Mouse (Mus musculus): ENCODE results near the gene Ankrd33b. TPM values are rescaled to one million over a fixed set of nuclear protein-coding genes. Genes with fewer than 3 reads are reported as not detected.

Ankrd33b gene
- 1.7 and 2.1 TPM in 2 replicates for polyA plus RNA-seq (2016; fragmentation: Nextera tagmentation; extraction: Ambion mirVana)

- ATAC-seq (ENCODE audit: insufficient number of reproducible peaks, low FRiP score), result peak; percentile 62
- Histone ChIP-seq H3K9ac (peak within 1 kb of the TSS; percentile 77), H3K36me3 (no peaks in the 10 kb centered on the region), H3K4me2 (peak within 1 kb of the TSS; percentile 100), H3K27me3 (replicated peaks) (peaks cover 38% of the 10 kb centered on the region), H3K9me3 (replicated peaks) (0 out of 2 replicates have a peak, but pooled peaks cover 4% of the 10 kb centered on the region), H3K4me1 (replicated peaks) (peaks cover 28% of the 10 kb centered on the region), H3K27ac (ENCODE audit: poor library complexity, severe bottlenecking) (no peak within 1 kb of the TSS), H3K4me3 (peak within 1 kb of the TSS; percentile 80)
- WGBS, result under 1% methylated on average over 49 of the region's 49 CpGs
Measured at GRCm38 (mm10) chr15:31367481-31368200, at the start of gene Ankrd33b. Gene Ankrd33b, minus strand, starts transcription at chr15:31367726.

DNA sequence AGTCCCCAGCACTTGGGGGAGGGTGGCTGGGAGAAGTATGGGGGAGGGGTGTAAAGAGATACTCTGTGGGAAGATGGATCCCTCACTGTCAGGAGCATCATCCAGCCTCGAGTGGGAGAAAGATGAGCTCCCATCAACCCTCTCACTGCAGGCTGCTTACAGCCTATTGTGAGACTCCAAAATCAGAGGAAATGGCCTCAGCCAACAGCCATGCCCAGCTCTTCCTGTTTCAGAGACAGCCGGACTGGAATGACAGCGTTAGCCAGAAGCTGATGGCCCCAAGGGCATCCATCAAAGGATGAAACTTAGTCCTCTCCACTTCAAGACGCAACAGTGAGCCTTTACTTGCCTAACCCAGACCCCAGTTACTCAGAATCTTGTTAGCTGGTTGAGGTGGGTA lies 47.7 kb upstream of the Ankrd33b start:
- ATAC-seq (ENCODE audit: insufficient number of reproducible peaks, low FRiP score), result no peak
- peaks cover 25% of the 10 kb centered on the region for H3K4me1 ChIP-seq (replicated peaks)

DNA sequence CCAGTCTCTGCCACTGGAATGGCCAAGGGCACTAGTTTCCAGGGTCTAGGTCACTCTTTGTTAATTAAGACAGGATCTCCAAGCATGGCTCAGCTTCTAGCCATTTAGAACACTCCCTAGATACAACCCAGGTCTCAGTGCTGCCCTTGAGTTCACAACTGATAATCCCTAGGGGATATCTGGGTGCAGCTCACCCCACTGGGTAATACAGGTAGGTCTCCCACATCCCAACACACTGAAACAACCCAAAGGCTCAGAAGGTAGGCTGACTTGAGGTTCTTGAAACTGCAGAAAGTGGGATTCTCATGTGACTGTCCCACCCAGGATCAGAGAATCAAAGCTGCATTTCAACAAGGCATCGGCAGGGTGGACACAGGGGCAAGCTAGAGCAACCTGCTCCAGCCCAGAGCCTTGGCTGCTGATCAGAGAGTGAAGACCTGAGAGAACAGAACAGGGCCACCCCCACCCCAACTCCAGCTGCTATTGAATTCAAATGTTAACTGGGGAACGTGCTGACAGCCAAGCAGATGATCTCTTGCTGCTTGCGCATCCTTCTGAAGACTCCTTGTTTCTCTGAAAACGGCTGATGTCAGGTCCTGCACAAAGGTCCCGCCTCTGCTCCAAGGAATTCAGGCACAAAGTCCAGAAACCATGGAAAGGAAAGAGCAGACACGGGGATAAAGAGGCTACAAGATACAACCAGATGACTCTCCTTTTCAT lies 46.8 kb upstream of the Ankrd33b start:
- H3K27me3 ChIP-seq (replicated peaks), result no peaks in the 10 kb centered on the region
- no peak overlapping the region for H3K4me2 ChIP-seq
- no peak for ATAC-seq (ENCODE audit: insufficient number of reproducible peaks, low FRiP score)
- no peak overlapping the region for H3K4me3 ChIP-seq
- H3K9ac ChIP-seq, result no peak overlapping the region
- peaks cover 25% of the 10 kb centered on the region for H3K4me1 ChIP-seq (replicated peaks)
- H3K9me3 ChIP-seq (replicated peaks), result no peaks in the 10 kb centered on the region; the same call in 1 of the 2 replicates
- no peak overlapping the region for H3K27ac ChIP-seq (ENCODE audit: poor library complexity, severe bottlenecking)
- WGBS, result 45% methylated on average over 6 of the region's 6 CpGs
- no peaks in the 10 kb centered on the region for H3K36me3 ChIP-seq

More for the DNA sequence above, 47.7 kb upstream of the Ankrd33b start:
- H3K9ac ChIP-seq, result no peak overlapping the region
- H3K9me3 ChIP-seq (replicated peaks), result no peaks in the 10 kb centered on the region; the same call in 1 of the 2 replicates
- H3K4me3 ChIP-seq, result no peak overlapping the region
- H3K4me2 ChIP-seq, result no peak overlapping the region
- 43% methylated on average over 4 of the region's 4 CpGs for WGBS
- no peak overlapping the region for H3K27ac ChIP-seq (ENCODE audit: poor library complexity, severe bottlenecking)
- no peaks in the 10 kb centered on the region for H3K36me3 ChIP-seq
- H3K27me3 ChIP-seq (replicated peaks), result no peaks in the 10 kb centered on the region

DNA sequence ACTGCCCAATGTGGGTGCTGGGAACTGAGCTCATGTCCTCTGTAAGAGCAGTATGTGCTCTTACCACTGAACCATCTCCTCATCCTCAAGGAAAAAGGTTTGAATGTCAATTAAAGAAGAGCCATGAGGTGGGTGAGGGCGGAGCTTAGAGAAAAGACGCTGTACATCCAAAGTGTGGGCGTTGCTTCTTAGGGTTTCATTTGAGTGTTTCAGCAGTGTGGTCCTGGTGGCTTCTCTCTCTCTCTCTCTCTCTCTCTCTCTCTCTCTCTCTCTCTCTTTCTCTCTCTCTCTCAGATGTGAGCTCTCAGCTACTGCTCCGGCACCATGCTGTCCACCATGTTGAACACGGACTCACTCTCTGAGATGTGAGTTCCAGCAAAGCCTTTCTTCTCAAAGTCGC lies 46.1 kb upstream of the Ankrd33b start:
- ATAC-seq (ENCODE audit: insufficient number of reproducible peaks, low FRiP score), result no peak
- H3K4me3 ChIP-seq, result no peak overlapping the region
- H3K4me1 ChIP-seq (replicated peaks), result peaks cover 23% of the 10 kb centered on the region
- no peak overlapping the region for H3K9ac ChIP-seq
- H3K27me3 ChIP-seq (replicated peaks), result no peaks in the 10 kb centered on the region
- H3K9me3 ChIP-seq (replicated peaks), result no peaks in the 10 kb centered on the region; the same call in 1 of the 2 replicates
- H3K4me2 ChIP-seq, result no peak overlapping the region
- WGBS, result 84% methylated on average over 6 of the region's 6 CpGs
- H3K36me3 ChIP-seq, result no peaks in the 10 kb centered on the region
- no peak overlapping the region for H3K27ac ChIP-seq (ENCODE audit: poor library complexity, severe bottlenecking)

- Histone ChIP-seq H3K9ac (no peak overlapping the region), H3K36me3 (no peaks in the 10 kb centered on the region), H3K27me3 (replicated peaks) (no peaks in the 10 kb centered on the region), H3K4me2 (no peak overlapping the region), H3K9me3 (replicated peaks) (no peaks in the 10 kb centered on the region; the same call in 1 of the 2 replicates), H3K4me1 (replicated peaks) (peaks cover 16% of the 10 kb centered on the region), H3K27ac (ENCODE audit: poor library complexity, severe bottlenecking) (no peak overlapping the region), H3K4me3 (no peak overlapping the region)
- ATAC-seq (ENCODE audit: insufficient number of reproducible peaks, low FRiP score), result 0 out of 2 replicates have a peak, but pooled peaks have one; percentile 31
- 50% methylated on average over 3 of the region's 3 CpGs for WGBS
Measured at GRCm38 (mm10) chr15:31412933-31413332, 45.4 kb upstream of the Ankrd33b start.

DNA sequence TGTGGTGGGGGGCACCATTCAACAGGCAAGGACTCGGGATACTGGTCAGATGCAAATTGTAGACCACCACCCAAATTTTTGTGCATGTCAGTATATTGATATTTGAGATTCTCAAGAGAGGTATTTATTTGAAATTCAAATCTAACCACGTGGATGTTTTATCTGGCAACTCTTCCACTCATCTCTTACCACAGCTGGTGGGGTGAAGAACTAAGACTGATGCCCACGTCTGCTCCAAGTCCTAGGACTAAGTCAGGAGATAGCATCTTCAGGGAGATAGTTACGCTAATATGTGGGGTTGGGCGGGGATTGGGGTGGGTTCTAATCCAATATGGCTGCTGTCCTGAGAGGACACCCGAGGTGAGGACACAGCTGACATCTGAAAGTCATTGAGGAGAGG lies 44.9 kb upstream of the Ankrd33b start:
- H3K4me1 ChIP-seq (replicated peaks), result peaks cover 11% of the 10 kb centered on the region
- H3K9me3 ChIP-seq (replicated peaks), result no peaks in the 10 kb centered on the region; the same call in 1 of the 2 replicates
- H3K27me3 ChIP-seq (replicated peaks), result no peaks in the 10 kb centered on the region
- no peak for ATAC-seq (ENCODE audit: insufficient number of reproducible peaks, low FRiP score)
- WGBS, result 78% methylated on average over 6 of the region's 6 CpGs
- H3K4me2 ChIP-seq, result no peak overlapping the region
- H3K27ac ChIP-seq (ENCODE audit: poor library complexity, severe bottlenecking), result no peak overlapping the region
- no peak overlapping the region for H3K9ac ChIP-seq
- no peak overlapping the region for H3K4me3 ChIP-seq
- H3K36me3 ChIP-seq, result no peaks in the 10 kb centered on the region

DNA sequence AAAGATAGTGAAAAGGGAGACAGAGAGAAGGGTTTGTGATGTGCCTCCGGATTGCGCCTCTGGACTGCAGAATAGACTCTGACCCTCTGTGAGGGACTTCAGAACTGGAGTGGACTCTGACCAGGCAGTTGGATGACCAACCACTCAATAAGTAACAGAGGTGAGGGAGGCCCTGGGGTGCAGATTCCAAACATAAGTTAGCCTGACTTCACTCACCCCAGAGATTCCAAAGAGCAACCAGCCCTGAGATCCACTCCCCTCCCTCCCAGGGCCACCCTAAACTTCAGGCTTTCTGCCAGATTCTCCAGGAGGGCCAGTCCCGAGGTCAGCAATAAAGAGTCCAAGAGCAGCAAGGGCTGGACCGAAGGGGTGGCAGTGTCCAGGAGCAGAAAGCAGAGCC lies 40.0 kb upstream of the Ankrd33b start:
- Histone ChIP-seq H3K27me3 (replicated peaks) (no peaks in the 10 kb centered on the region), H3K9me3 (replicated peaks) (no peaks in the 10 kb centered on the region), H3K36me3 (no peaks in the 10 kb centered on the region), H3K4me1 (replicated peaks) (peaks cover 5% of the 10 kb centered on the region; the same call in 1 of the 2 replicates), H3K9ac (no peak overlapping the region), H3K4me3 (no peak overlapping the region), H3K4me2 (no peak overlapping the region), H3K27ac (ENCODE audit: poor library complexity, severe bottlenecking) (no peak overlapping the region)
- 69% methylated on average over 4 of the region's 4 CpGs for WGBS
- no peak for ATAC-seq (ENCODE audit: insufficient number of reproducible peaks, low FRiP score)

- H3K9me3 ChIP-seq (replicated peaks), result no peaks in the 10 kb centered on the region
- H3K36me3 ChIP-seq, result no peaks in the 10 kb centered on the region
- no peak overlapping the region for H3K4me2 ChIP-seq
- no peak overlapping the region for H3K4me3 ChIP-seq
- H3K4me1 ChIP-seq (replicated peaks), result peaks cover 5% of the 10 kb centered on the region; the same call in 1 of the 2 replicates
- ATAC-seq (ENCODE audit: insufficient number of reproducible peaks, low FRiP score), result no peak
- no peak overlapping the region for H3K27ac ChIP-seq (ENCODE audit: poor library complexity, severe bottlenecking)
- H3K27me3 ChIP-seq (replicated peaks), result no peaks in the 10 kb centered on the region
- 84% methylated on average over 5 of the region's 5 CpGs for WGBS
- H3K9ac ChIP-seq, result no peak overlapping the region
Measured at GRCm38 (mm10) chr15:31406881-31407280, 39.4 kb upstream of the Ankrd33b start.

GRCm38 (mm10) chr15:31404346-31404745 lies 36.8 kb upstream of the Ankrd33b start:
- no peak overlapping the region for H3K9ac ChIP-seq
- WGBS, result 79% methylated on average over 8 of the region's 8 CpGs
- H3K27me3 ChIP-seq (replicated peaks), result no peaks in the 10 kb centered on the region
- peaks cover 4% of the 10 kb centered on the region; the same call in 1 of the 2 replicates for H3K4me1 ChIP-seq (replicated peaks)
- no peak overlapping the region for H3K27ac ChIP-seq (ENCODE audit: poor library complexity, severe bottlenecking)
- no peak for ATAC-seq (ENCODE audit: insufficient number of reproducible peaks, low FRiP score)
- H3K4me3 ChIP-seq, result no peak overlapping the region
- H3K36me3 ChIP-seq, result no peaks in the 10 kb centered on the region
- H3K4me2 ChIP-seq, result no peak overlapping the region
- H3K9me3 ChIP-seq (replicated peaks), result 0 out of 2 replicates have a peak, but pooled peaks cover 5% of the 10 kb centered on the region

DNA sequence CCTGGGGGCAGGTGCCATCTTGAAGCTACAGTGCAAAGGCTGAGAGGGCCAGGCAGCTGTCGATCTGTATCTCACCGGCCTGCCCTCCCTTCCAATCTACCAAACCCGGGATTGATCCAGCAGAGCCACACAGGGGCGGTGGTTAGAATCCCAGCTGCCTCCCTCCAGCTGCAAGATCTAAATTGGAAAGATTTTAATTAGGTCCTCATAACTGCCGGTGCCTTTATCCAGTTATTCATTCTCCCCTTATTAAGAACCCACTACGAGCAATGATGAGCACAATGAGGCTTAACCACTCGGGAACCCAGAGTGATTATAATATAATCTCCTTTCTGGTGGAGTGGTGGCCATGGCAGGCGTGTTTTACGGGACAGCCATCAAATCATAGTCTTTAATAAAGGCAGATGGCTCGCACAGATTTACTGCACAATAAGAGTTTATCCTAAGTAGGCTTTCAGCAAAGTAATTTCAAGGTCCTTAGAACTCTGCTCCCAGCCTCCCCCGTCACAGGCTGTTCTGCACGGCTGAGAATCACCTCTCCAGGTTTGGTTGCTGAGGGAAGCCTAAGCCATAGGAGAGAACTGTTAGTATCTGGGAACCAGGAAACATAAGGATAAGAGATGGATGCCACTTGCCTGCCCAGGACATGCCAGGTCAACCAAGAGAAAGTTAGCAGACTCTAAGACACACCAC lies 34.8 kb upstream of the Ankrd33b start:
- H3K36me3 ChIP-seq, result no peaks in the 10 kb centered on the region
- no peak overlapping the region for H3K4me2 ChIP-seq
- no peaks in the 10 kb centered on the region for H3K27me3 ChIP-seq (replicated peaks)
- 0 out of 2 replicates have a peak, but pooled peaks cover 5% of the 10 kb centered on the region for H3K9me3 ChIP-seq (replicated peaks)
- no peak for ATAC-seq (ENCODE audit: insufficient number of reproducible peaks, low FRiP score)
- H3K27ac ChIP-seq (ENCODE audit: poor library complexity, severe bottlenecking), result no peak overlapping the region
- H3K4me1 ChIP-seq (replicated peaks), result peaks cover 9% of the 10 kb centered on the region; the same call in 1 of the 2 replicates
- 80% methylated on average over 12 of the region's 12 CpGs for WGBS
- H3K4me3 ChIP-seq, result no peak overlapping the region
- H3K9ac ChIP-seq, result no peak overlapping the region

GRCm38 (mm10) chr15:31400974-31401373 lies 33.4 kb upstream of the Ankrd33b start:
- no peaks in the 10 kb centered on the region for H3K36me3 ChIP-seq
- H3K4me2 ChIP-seq, result no peak overlapping the region
- H3K27ac ChIP-seq (ENCODE audit: poor library complexity, severe bottlenecking), result no peak overlapping the region
- no peak overlapping the region for H3K9ac ChIP-seq
- WGBS, result 37% methylated on average over 3 of the region's 3 CpGs
- H3K4me1 ChIP-seq (replicated peaks), result peaks cover 20% of the 10 kb centered on the region
- H3K4me3 ChIP-seq, result no peak overlapping the region
- 0 out of 2 replicates have a peak, but pooled peaks cover 5% of the 10 kb centered on the region for H3K9me3 ChIP-seq (replicated peaks)
- H3K27me3 ChIP-seq (replicated peaks), result no peaks in the 10 kb centered on the region
- ATAC-seq (ENCODE audit: insufficient number of reproducible peaks, low FRiP score), result no peak

All from heart, embryonic 12.5 days (tissue).